Mouse (Mus musculus) forebrain, embryonic 16.5 days (tissue): Measurements from ENCODE around the gene 2310061I04Rik. TPM values are rescaled to one million over a fixed set of nuclear protein-coding genes. Genes with fewer than 3 reads are reported as not detected.
"Not testable (repeated sequence)": the region's sequence is repeated elsewhere in the genome, so short reads cannot be mapped to it uniquely, and the experiment has no call there.

Experiments
- ATAC-seq: fragments of 200-750 bp; cut with Nextera tagmentation; 2 replicates; pipeline ENCODE4 v1.8.0; 2017; ENCODE audit warnings: mild to moderate bottlenecking, moderate library complexity
- H3K27ac ChIP-seq: fragments of 300-500 bp; sonication (generic); 2 replicates; pipeline ENCODE4 v1.5.1; 2014; ENCODE audit warnings: low read length, control low read depth
- H3K27me3 ChIP-seq: fragments of 300-500 bp; sonication (generic); replicated peaks from 2 replicates; pipeline ENCODE4 v1.6.1; 2014; ENCODE audit warnings: low read length; ENCODE audit not compliant: control insufficient read depth, insufficient read depth
- H3K36me3 ChIP-seq: fragments of 300-500 bp; sonication (generic); 2 replicates; pipeline ENCODE4 v1.6.1; 2014; ENCODE audit not compliant: control insufficient read depth, insufficient read depth
- H3K4me1 ChIP-seq: fragments of 300-500 bp; sonication (generic); replicated peaks from 2 replicates; pipeline ENCODE4 v1.6.1; 2014; ENCODE audit warnings: low read length; ENCODE audit not compliant: control insufficient read depth, insufficient read depth
- H3K4me2 ChIP-seq: fragments of 300-500 bp; sonication (generic); 2 replicates; pipeline ENCODE4 v1.6.1; 2014; ENCODE audit warnings: mild to moderate bottlenecking, low read length, control low read depth
- H3K4me3 ChIP-seq: fragments of 300-500 bp; sonication (generic); replicated peaks from 2 replicates; pipeline ENCODE4 v1.5.1; 2014; ENCODE audit warnings: mild to moderate bottlenecking, low read length, control low read depth
- H3K9ac ChIP-seq: fragments of 300-500 bp; sonication (generic); replicated peaks from 2 replicates; pipeline ENCODE4 v1.6.1; 2014; ENCODE audit warnings: low read depth, low read length, control low read depth
- H3K9me3 ChIP-seq: fragments of 300-500 bp; sonication (generic); 2 replicates; pipeline ENCODE4 v1.6.1; 2016; ENCODE audit warnings: low read length; ENCODE audit not compliant: control insufficient read depth
- WGBS: fragments of 180-500 bp; shearing (Covaris S2); extraction: QIAGEN DNeasy Blood & Tissue Kit; methylation state at CpG from one replicate; pipeline ENCODE4 v1.1.7; 2014; 5-methylcytosine and 5-hydroxymethylcytosine counted together
- polyA plus RNA-seq: library from polyadenylated mRNA; unstranded; fragments of >200 nt; fragmentation: Nextera tagmentation; extraction: Ambion mirVana; gene quantifications from 2 replicates; pipeline ENCODE4 v1.2.1, GENCODE M21; 2015

Gene 2310061I04Rik
- polyA plus RNA-seq = 34.5 and 49.5 TPM in 2 replicates

- WGBS = 1% methylated on average over 64 of the region's 86 CpGs
- Histone ChIP-seq H3K27ac (peak within 1 kb of the TSS; percentile 94), H3K27me3 (no peaks in the 10 kb centered on the region), H3K4me1 (peaks cover 24% of the 10 kb centered on the region), H3K36me3 (peaks cover 26% of the 10 kb centered on the region), H3K9me3 (no peaks in the 10 kb centered on the region), H3K9ac (peak within 1 kb of the TSS; percentile 92), H3K4me2 (peak within 1 kb of the TSS; percentile 100), H3K4me3 (peak within 1 kb of the TSS; percentile 89)
- ATAC-seq = peak; percentile 95
Measured at GRCm38 (mm10) chr17:35896781-35897643, at the start of gene 2310061I04Rik. TSS of gene 2310061I04Rik (minus strand) at chr17:35897431.

GRCm38 (mm10) chr17:35939941-35940340, 42.7 kb upstream of the 2310061I04Rik start:
- ATAC-seq = no peak
- Histone ChIP-seq H3K27me3 (no peaks in the 10 kb centered on the region), H3K36me3 (no peaks in the 10 kb centered on the region), H3K9me3 (no peaks in the 10 kb centered on the region), H3K4me2 (no peak overlapping the region), H3K4me1 (no peaks in the 10 kb centered on the region), H3K4me3 (no peak overlapping the region), H3K9ac (no peak overlapping the region), H3K27ac (no peak overlapping the region)
- WGBS = 29% methylated on average over 1 of the region's 1 CpGs

- Histone ChIP-seq H3K36me3 (no peaks in the 10 kb centered on the region), H3K4me1 (no peaks in the 10 kb centered on the region), H3K9ac (no peak overlapping the region), H3K4me3 (no peak overlapping the region), H3K9me3 (no peaks in the 10 kb centered on the region), H3K27me3 (no peaks in the 10 kb centered on the region), H3K4me2 (no peak overlapping the region), H3K27ac (no peak overlapping the region)
- no peak for ATAC-seq
- 39% methylated on average over 2 of the region's 2 CpGs for WGBS
Measured at GRCm38 (mm10) chr17:35939108-35939507, 41.9 kb upstream of the 2310061I04Rik start.

GRCm38 (mm10) chr17:35937700-35938348, 40.6 kb upstream of the 2310061I04Rik start:
- H3K4me2 ChIP-seq = no peak overlapping the region
- no peaks in the 10 kb centered on the region for H3K4me1 ChIP-seq
- no peaks in the 10 kb centered on the region for H3K36me3 ChIP-seq
- no peak overlapping the region for H3K4me3 ChIP-seq
- ATAC-seq = peak; percentile 71; the same call in 1 of the 2 replicates
- 32% methylated on average over 2 of the region's 2 CpGs for WGBS
- H3K27ac ChIP-seq = no peak overlapping the region
- H3K27me3 ChIP-seq = no peaks in the 10 kb centered on the region
- no peak overlapping the region for H3K9ac ChIP-seq
- H3K9me3 ChIP-seq = no peaks in the 10 kb centered on the region

GRCm38 (mm10) chr17:35935763-35936162, 38.5 kb upstream of the 2310061I04Rik start:
- H3K9me3 ChIP-seq, ATAC-seq, H3K4me1 ChIP-seq, H3K27ac ChIP-seq, H3K36me3 ChIP-seq, H3K4me2 ChIP-seq, H3K9ac ChIP-seq, H3K27me3 ChIP-seq, H3K4me3 ChIP-seq: not testable (repeated sequence)
- 94% methylated on average over 14 of the region's 14 CpGs for WGBS

GRCm38 (mm10) chr17:35932608-35933007, 35.4 kb upstream of the 2310061I04Rik start:
- H3K4me1 ChIP-seq = no peaks in the 10 kb centered on the region
- no peaks in the 10 kb centered on the region for H3K27me3 ChIP-seq
- H3K4me2 ChIP-seq = no peak overlapping the region
- H3K36me3 ChIP-seq = peaks cover 16% of the 10 kb centered on the region
- ATAC-seq = no peak
- H3K9ac ChIP-seq = no peak overlapping the region
- no peak overlapping the region for H3K4me3 ChIP-seq
- no peak overlapping the region for H3K27ac ChIP-seq
- H3K9me3 ChIP-seq = no peaks in the 10 kb centered on the region
- 89% methylated on average over 4 of the region's 4 CpGs for WGBS

- H3K36me3 ChIP-seq = peaks cover 28% of the 10 kb centered on the region
- no peak overlapping the region for H3K4me3 ChIP-seq
- H3K4me1 ChIP-seq = no peaks in the 10 kb centered on the region
- WGBS = 96% methylated on average over 12 of the region's 12 CpGs
- no peaks in the 10 kb centered on the region for H3K27me3 ChIP-seq
- no peaks in the 10 kb centered on the region for H3K9me3 ChIP-seq
- no peak overlapping the region for H3K9ac ChIP-seq
- no peak overlapping the region for H3K27ac ChIP-seq
- ATAC-seq = no peak
- no peak overlapping the region for H3K4me2 ChIP-seq
Measured at GRCm38 (mm10) chr17:35930627-35931026, 33.4 kb upstream of the 2310061I04Rik start.

- Histone ChIP-seq H3K36me3 (peaks cover 33% of the 10 kb centered on the region), H3K9ac (no peak overlapping the region), H3K4me3 (no peak overlapping the region), H3K9me3 (no peaks in the 10 kb centered on the region), H3K27ac (no peak overlapping the region), H3K27me3 (no peaks in the 10 kb centered on the region), H3K4me2 (no peak overlapping the region), H3K4me1 (no peaks in the 10 kb centered on the region)
- 96% methylated on average over 2 of the region's 2 CpGs for WGBS
- ATAC-seq = no peak
Measured at GRCm38 (mm10) chr17:35929534-35929933, 32.3 kb upstream of the 2310061I04Rik start.

- Histone ChIP-seq H3K4me3 (no peak overlapping the region), H3K4me2 (no peak overlapping the region), H3K4me1 (no peaks in the 10 kb centered on the region), H3K27me3 (no peaks in the 10 kb centered on the region), H3K36me3 (peaks cover 40% of the 10 kb centered on the region), H3K9ac (no peak overlapping the region), H3K27ac (no peak overlapping the region), H3K9me3 (no peaks in the 10 kb centered on the region)
- WGBS = 63% methylated on average over 1 of the region's 1 CpGs
- no peak for ATAC-seq
Measured at GRCm38 (mm10) chr17:35927471-35927870, 30.2 kb upstream of the 2310061I04Rik start.
